Mouse (Mus musculus): ENCODE data around the gene Pou3f3.

DNA sequence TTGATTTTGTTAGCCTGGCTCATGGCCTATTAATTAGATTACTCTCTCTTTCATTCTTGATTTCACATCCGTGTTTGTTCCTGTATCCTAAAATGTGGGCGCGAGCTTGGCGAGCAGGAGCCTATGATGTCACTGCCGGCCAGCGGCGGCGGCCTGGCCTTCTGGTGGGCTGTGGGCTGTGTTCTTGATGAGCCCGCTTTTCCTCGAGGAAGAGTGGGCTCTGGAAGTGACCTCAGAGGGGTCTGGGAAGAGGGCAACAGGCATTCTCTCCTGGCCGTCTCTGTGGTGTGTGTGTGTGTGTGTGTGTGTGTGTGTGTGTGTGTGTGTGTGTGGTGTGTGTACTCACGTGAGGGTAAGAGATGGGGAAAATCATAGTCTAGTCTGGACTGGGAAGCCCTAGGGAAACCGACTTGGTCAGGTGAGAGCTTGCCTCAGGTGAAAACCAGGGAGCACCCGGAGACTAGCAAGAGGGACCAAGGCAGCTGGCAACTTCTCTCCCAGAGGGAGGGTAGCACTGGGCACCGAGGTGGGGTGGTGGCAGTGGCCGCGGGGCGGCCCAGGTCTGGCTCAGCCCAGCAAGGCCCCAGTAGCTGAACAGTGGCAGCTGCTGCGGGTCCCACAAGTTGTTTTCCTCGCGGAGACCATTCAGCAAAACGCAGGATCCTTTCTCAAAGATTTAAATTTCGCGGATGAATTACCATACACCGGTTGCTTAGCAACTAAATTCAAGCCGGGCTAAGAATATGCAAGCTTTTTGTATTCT lies 8.5 kb downstream of the Pou3f3 start:
- TF ChIP-seq POLR2A (IDR thresholded peaks at IDR 0.05; ENCODE audit: borderline replicate concordance, insufficient read depth, low read length) = no peak
- no peak for TF ChIP-seq CTCF (IDR thresholded peaks at IDR 0.05; ENCODE audit: borderline replicate concordance, insufficient read depth, low read depth, low read length)
